Mouse (Mus musculus) ovary, postnatal 36 days (tissue): ENCODE data around the gene Csrp2.
A peak's percentile ranks its signal among the peaks of the same experiment; 100 is the strongest.

Source experiments
- DNase-seq: peaks from one replicate; pipeline ENCODE4 v3.0.0; 2022; ENCODE audit warnings: low spot score, mixed read lengths

Csrp2 gene

DNA sequence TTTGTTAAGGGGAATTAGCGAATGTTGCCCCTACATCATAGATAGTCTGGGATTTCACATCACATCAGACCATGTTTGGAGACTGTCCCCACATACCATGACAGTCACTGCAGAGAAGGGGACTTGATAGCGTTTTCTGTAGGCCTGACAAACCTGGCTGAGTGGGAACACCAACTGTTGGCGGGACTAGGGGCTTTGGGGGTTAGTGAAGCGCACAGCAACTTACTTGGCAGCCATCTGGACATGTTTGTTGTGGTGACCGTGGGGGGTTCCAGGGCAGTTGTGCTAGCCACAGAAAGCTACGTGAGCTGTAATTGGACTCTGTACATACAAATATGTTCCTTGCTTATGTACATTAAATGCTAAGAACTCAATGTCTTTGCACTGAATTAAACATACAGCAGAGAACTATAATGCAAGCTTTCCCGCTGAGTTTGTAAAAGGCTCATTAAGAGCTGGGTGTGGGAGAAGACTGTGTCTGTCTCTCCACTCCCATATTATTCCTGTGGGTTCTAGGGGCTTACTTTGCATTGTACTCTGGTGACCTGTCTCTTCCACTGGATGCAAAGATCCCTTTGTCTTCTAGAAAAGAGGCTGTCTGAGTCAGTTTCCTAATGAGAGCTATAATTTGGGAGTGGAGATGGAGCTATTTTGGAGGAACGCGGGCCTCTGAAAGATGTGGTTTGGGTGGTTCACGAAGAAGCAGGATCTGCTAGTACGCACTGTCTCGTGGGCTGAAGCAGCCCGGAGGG is 11.7 kb downstream of the Csrp2 start:
- no peak for DNase-seq

DNA sequence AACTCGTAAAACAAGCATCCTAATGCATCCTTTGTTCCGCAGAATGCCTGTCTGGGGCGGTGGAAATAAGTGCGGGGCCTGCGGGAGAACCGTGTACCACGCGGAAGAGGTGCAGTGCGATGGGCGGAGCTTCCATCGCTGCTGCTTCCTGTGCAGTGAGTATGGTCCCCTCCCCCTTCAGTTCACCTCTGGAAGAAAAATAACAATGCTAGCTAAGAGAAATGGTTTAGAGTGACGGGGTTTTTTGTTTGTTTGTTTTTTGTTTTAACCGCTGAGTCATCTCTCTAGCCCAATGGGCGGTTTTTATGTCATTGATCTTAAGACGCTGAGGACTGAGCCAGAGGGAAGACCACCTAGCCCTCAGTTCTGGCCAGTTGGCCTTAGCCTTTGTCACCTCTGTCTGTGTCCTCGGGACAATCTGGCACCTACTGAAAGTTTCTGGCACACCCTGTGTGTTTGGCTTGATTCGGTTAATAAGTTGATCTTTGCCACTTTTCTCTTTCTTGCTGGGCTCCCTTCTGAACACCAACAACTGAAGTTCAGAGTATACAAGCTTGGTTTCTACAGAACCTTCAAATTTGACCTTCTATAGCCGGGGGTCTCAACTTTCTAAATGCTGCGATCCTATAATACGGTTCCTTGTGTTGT is 12.4 kb downstream of the Csrp2 start:
- DNase-seq = no peak

DNA sequence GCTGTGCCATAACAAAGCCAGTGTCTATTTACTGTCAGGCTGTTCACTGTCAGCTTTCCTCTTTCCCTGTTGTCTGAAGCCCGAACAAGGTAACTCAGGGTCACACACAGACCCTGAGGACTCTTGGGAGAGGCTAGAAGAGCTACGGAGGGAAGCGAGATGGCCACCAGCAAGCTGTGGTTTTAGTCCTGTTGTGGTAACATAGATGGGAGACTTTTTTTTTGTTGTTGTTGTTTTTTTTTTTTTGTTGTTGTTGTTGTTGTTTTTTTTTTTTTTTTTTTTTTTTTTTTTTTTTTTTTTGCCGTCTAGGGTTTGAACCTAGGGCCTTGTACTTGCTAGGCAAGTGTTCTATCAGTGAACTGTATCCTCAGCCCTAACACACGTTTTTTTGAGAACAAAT is 14.0 kb downstream of the Csrp2 start:
- no peak for DNase-seq

DNA sequence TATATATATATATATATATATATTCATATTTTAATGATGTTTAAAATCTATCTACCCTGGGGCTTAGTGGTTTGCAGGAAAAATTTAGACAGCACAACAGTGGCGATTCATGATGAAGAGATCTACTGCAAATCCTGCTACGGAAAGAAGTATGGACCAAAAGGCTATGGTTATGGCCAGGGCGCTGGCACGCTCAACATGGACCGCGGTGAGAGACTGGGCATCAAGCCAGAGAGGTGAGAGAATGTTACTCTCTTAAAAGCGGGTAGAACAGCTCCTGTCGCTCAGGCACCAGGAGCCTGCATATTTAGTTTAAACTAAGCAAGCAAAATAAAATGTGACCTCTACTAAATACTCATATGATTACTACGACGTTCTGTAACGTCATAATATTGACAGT is 15.5 kb downstream of the Csrp2 start:
- no peak for DNase-seq

DNA sequence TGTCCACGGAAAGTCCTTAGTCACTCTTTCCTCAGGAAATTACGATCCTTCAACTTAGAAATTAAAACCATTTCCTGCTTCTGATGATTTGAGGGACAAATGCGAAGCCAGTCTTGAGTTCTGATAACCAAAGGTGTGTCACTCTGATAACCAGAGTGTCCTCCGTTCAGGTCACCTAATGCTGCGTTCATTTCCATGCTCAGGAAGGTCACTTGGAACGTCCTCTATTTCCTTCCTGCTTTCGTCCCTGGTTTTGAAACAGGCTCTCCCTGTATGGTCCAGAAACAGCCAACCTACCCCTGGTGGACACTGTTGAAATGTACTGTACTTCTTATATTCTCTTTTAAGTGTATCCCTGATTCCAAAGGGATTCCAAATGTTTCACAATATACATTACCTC is 16.1 kb downstream of the Csrp2 start:
- DNase-seq = no peak

DNA sequence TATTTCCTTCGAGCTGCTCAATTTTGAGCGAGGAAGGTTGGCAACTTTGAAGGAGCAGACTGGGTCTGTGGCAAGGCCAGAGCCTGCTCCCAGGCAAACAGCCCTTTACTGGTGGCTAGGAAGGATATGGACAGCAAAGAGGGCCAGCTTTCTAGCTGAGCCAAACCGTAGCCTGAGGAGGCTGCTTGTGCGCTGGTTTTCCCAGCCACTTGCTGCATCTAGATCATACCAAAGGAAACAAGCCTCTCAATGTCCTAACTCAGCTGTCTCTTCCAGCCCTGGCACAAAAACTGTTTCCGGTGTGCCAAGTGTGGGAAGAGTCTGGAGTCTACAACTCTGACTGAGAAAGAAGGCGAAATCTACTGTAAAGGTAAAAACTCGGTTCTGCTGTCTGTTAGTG is 18.8 kb downstream of the Csrp2 start:
- DNase-seq = no peak

DNA sequence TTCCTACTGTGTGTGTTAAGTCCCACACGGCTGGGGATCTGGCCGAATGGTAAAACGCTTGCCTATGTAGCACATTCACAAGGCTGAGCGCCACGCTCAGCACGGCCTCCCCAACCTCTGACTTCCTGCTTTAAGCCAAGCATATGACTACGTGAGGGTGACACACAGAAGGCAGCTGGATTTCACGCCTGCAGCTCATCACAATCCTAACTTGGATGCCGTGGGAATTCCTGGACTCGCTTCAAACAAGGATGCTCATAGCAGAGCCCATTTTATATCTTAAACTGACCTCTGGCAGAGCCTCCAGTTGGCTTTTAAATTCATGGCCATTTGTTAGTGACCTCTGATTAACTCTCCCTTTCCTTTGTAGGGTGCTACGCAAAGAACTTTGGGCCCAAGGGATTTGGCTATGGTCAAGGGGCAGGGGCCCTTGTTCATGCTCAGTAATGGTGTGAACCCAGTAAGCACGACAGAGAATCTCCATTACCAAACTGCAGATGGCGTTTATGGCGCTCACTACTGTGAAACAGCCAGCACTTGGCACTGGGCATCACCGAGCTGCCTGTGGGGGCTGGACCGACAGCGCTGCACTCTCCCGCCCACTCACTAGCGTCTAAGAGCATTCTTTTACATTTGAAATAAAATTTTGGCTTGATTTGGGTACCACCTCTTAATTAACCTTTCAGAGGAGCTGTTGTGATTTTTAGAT is 19.4 kb downstream of the Csrp2 start:
- no peak for DNase-seq

DNA sequence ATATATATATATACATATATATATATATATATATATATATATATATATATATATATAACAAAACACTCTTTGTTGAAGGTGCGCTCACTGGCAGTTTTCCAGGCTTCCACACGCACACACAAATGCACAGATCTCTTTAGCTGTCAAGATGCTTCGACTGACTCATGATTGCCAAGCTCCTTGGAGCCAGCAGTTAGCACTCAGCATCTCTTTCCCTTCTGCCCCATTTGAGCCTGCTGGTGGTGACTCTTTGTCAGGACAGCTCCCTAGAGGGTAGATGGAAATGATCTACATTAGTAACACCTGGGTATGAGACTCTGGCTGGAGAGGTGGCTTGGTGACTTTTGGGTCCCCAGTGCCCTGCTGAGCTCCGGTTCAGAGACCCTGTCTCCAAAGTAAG is 20.1 kb downstream of the Csrp2 start:
- DNase-seq = no peak

DNA sequence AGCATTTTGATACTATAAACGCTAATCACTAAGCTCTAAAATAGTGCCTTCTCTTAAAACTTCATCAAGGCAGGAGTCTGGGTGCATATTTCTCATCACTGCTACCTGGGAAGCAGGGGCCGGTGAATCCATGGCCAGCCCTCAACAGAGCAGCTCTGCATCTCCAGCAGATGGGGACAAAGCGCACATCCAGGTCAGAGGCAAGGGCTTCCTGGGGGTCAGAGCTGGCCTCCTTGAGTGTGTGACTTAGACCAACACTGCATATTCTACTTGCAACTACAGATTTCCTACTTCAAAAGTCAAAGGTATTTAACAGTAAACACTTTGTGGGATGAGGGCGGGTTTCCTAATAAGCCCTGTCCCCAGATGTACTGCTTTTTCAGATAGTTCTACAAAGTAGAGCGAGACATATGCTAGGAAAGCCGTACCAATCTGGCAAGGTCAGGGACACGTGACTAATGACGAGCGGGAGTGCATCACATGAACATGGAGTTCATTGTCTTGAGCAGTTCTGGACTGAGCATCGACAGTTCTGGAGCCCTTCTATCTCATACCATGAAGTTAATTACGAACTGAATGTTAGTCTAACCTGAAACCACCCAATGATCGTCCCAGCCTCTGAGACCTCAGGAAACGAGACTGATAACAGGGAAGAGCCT is 21.3 kb downstream of the Csrp2 start:
- no peak for DNase-seq

DNA sequence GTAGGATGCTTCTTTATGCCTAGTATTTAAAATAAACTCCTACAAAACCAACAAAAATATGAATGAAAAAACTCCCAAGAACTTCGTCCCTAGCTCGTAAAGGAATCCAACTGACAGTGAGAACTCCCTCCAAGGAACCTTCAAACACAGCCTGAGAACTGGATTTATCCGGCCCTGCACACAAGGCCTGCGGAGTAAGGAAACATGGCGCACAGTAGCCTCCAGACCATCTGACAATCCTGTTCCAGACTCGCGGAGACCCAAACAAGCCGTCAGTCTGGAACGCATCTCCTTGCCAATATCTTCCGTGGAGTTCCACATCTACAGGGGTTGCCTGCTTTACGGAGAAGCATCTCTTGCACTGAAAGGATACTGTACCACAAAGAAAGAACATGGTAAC is 22.4 kb downstream of the Csrp2 start:
- no peak for DNase-seq

DNA sequence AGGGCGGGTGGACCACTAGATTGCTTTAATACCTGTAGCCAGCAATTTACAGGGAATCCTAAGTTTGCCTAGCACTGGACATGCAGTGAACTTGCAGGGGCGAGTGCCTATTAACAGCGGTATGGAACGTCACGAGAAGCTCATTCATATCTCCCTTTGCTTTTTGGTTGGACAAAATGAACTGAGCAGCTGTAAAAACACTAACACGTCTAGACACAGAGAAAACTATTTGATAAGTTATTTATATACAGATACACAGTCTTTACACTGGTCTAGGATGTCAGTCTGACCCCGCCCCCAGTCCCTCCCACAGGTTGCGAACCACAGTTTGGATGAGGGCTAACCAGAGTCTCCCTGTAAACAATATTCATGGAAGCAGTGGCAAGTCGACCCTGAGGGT is 23.2 kb downstream of the Csrp2 start:
- DNase-seq = no peak

DNA sequence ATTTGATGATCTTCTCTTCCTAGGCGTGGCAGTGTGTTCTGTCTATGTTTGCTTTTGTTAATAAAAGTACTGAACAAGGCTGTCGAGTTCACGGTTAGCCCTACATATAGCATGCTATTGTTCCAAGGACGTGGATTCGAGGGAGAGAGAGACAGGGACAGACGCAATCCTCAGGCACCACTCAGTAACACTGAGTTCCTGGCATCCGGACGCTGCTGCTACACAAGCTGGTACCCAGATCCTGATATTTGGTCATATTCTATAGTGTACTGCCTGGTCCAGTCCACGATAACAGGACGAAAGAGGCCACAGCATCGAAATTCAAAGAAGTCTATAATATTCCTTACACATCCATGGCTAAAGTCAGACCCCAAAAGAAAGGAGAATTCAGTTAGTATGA is 24.6 kb downstream of the Csrp2 start:
- DNase-seq = no peak

DNA sequence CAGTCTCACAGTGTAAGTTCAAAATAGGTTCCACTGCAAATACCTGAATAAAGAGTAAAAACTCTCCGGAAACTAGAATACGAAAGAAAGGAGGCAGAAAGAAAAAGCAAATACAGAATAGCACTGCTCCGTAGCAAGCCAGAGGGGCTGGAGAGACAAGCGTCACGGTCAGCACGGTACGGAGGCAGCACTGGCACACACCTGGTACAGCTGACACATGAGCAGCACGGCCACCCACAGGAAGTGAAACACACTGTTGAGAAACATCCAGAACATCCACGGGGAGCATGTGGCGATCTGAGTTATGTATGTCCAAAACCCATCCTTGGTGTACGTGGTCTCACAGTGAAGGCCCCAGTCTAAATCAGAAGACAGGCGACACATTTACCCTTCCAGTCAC is 26.4 kb downstream of the Csrp2 start:
- DNase-seq = no peak

DNA sequence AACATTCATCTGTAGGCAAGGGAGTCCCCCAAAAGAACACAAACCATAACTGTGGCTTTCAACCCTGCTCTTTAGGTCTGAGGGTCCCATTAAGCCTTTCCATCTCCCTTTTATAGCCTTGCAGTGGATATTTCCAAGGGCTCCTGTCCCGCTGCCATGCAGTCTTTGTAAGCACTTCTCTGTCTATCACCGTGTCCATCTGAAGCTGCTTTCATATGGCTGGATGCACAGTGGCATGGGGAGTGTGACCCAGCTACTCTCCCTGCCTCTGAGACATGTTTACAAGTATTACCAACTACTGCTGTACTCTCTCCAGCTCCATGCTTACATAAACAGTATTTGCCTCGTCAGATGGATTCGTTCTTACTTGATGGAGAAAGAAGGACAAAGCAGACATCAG is 28.0 kb downstream of the Csrp2 start:
- no peak for DNase-seq

DNA sequence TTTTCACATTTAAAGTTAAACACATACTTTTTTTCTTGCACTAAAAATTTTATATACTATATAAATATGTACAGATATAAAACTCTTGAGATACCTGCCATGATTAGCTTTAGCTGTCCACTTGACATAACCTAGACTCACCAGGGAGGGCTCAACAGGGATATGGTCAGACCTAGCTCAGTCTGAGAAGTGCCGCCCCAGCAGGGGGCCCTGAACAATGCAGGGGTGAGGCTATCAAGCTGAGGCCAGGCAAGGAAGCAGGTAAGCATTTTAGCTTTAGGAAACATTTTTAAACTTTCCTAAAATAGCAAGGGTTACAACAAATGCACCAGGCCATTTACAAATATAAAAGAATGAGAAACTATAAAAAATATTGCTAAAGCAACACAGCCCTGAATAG is 31.5 kb downstream of the Csrp2 start:
- DNase-seq = no peak

DNA sequence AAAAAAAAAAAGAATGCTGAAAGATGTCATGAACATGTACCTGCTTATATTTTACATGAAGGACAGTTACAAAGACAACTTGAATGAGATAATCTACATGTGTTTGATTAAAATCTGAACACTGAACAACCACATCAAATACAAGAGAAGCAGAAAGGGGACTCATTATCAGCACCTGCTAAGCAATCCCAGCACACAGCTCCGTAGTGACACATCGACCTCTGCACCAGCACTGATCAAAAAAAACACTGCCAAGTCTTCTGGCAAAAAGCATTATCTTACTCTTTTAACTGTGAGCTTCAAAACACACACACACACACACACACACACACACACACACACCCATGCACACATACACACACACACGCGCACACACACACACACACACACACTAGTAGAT is 32.2 kb downstream of the Csrp2 start:
- DNase-seq = no peak

DNA sequence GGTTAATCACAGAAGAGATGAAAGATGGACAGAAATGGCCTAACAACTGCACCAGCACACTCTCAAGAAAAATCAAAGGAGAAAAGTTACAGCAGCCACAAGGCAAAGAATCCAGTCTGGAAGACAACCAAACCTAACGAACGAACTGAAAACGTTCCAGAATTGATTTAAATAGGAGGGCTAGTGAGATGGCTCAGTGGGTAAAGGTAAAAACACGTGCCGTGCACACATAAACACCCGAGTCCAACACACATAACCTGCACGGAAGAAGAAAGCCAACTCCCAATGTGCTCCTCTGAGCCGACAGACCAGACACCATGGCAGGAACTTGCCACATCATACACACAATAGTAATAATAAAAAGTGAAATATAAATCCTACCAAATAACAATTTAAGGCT is 32.7 kb downstream of the Csrp2 start:
- no peak for DNase-seq

DNA sequence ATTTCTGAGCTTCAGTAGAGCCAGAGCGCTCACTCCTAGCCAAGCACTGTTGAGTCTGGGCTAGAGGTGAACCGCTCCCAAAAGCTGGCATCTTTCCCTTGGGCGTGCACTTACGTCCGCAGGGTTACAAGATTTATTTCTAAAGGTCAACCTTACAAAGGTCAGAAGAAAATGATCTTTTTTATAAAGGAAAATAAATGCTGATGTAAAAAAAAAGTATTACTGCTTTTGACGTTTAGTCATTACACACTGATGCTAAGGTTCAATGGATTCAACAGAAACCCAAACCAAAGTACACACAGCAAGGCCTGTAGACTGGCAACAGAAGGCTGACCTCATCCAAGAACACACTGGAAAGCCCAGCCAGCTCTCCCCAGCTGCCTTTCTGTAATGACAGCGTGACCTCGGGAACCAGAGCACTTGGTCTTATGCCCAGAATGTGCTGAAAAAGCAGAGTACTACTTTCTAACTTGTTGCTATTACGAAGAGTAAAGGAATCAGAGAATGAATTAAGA is 33.4 kb downstream of the Csrp2 start:
- peak; percentile 73 for DNase-seq

DNA sequence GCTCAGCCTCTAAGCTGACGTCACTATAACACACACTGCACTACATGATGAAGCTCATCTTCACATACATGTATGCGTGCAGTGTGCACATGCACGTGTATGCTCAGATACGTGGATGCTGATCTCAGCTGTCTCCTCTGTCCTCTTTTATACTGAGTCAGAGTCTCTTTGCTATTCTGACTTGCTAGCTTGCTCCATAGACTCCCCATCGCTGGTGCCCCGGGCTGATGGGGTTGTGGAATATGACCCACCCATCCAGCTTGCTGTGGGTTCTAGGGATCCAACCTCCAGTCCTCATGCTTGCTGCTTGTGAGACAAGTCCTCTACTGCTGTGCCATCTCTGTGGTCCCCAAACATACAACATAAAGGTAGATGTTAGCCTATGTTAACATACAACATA is 39.3 kb downstream of the Csrp2 start:
- DNase-seq = no peak

DNA sequence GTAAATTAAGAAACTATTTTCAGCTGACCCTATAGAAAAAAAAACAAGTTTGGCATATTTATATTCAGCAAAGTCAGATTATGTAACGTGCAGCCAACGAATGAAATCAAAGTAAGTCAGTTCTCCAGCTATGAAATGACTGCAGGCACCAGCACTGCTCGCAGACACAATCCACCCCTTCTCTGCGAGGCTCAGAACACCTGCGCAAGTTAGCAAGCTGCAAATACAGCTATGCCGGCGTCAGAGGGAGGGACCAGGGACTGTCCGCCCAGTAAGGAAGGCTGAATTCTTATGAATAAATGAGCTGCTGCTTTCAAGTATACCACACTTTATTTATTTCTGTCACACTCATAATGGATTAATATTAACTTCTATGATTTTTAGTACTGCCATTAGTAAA is 40.2 kb downstream of the Csrp2 start:
- no peak for DNase-seq

DNA sequence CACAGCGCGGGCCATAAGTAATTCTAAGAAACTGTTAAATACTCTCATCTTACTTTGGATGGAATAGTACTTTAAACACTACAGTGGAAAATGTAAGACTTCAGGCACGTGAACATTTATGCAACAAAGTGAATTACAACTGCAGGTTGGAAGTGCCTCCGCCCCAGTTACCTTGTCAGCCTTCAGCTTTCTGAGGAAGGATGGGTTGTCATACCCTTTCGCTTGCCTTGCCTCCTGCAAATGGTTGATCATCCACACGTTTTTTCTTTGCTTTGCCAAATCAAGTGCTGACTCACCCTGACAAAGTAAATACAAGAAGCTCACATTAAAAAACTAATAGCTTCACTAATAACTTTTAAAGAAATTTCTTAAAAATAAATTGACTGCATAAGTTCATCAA is 41.3 kb downstream of the Csrp2 start:
- DNase-seq = no peak

DNA sequence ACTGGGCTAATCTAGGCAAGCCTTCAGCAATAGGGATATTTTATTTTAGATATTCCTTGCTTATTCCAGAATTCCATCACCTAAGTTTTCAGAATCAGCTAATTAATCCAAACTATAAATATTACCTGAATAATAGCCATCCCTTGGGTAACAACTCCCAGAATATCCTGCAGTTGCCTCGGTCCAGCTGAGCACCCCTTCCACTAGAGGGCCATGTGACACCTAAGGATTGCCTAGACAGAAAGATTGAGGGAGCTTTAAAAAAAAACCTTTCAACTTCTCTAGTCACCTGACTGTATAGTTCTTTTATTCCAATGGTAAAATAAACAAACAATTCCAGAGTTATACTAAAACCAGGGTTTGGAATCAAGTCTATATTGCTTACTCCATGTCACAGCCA is 42.6 kb downstream of the Csrp2 start:
- no peak for DNase-seq

DNA sequence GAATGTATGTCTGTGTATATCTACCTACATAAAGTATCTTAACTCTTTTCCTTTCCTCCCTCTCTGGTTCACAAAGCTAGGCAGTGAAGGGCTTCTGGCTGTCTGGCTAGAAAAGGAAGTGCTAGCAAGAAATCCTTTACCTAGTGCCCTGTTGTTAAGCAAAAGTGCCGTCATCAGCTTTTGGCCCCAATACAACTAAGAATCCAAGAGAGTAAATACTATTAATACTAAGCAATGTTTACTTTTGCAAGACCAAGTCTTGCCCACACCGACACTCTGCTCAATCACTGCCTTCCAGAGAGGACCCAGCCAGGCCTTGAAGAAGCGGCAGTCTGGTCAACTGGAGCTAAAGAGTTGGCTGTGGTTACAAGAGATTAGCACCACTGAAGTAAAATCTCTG is 51.5 kb downstream of the Csrp2 start:
- no peak for DNase-seq
